Mouse (Mus musculus) layer of hippocampus, adult 9-10 months (tissue): ENCODE results near the gene Adcy9.

Experiments
- DNase-seq: peaks from one replicate; pipeline ENCODE4 v3.0.0; 2022; ENCODE audit warnings: low spot score

Adcy9 gene

GRCm38 (mm10) chr16:4420298-4421054 lies at the start of gene Adcy9:
Gene Adcy9 (minus strand): TSS chr16:4420498.
- DNase-seq = peak; percentile 59

GRCm38 (mm10) chr16:4469599-4470352 lies 49.5 kb upstream of the Adcy9 start:
- DNase-seq = no peak

- DNase-seq = no peak
These were observed 44.3 kb upstream of the Adcy9 start for GRCm38 (mm10) chr16:4464529-4465089.

GRCm38 (mm10) chr16:4457927-4458326 lies 37.6 kb upstream of the Adcy9 start:
- DNase-seq = no peak

- no peak for DNase-seq
These were observed 36.1 kb upstream of the Adcy9 start for GRCm38 (mm10) chr16:4456391-4456790.

GRCm38 (mm10) chr16:4455693-4456092 lies 35.4 kb upstream of the Adcy9 start:
- DNase-seq = no peak

GRCm38 (mm10) chr16:4454563-4454962 lies 34.3 kb upstream of the Adcy9 start:
- no peak for DNase-seq

GRCm38 (mm10) chr16:4449418-4449817 lies 29.1 kb upstream of the Adcy9 start:
- no peak for DNase-seq

- no peak for DNase-seq
These were observed 27.9 kb upstream of the Adcy9 start for GRCm38 (mm10) chr16:4448235-4448634.

- no peak for DNase-seq
These were observed 26.1 kb upstream of the Adcy9 start for GRCm38 (mm10) chr16:4446395-4446794.

GRCm38 (mm10) chr16:4444378-4444777 lies 24.1 kb upstream of the Adcy9 start:
- no peak for DNase-seq

GRCm38 (mm10) chr16:4439302-4440066 lies 19.2 kb upstream of the Adcy9 start:
- no peak for DNase-seq

GRCm38 (mm10) chr16:4436738-4437137 lies 16.4 kb upstream of the Adcy9 start:
- DNase-seq = no peak

- DNase-seq = no peak
These were observed 15.1 kb upstream of the Adcy9 start for GRCm38 (mm10) chr16:4435371-4435770.

GRCm38 (mm10) chr16:4431841-4432240 lies 11.5 kb upstream of the Adcy9 start:
- no peak for DNase-seq

GRCm38 (mm10) chr16:4431013-4431412 lies 10.7 kb upstream of the Adcy9 start:
- DNase-seq = no peak

GRCm38 (mm10) chr16:4430232-4430631 lies 9.9 kb upstream of the Adcy9 start:
- DNase-seq = no peak

- DNase-seq = no peak
These were observed 5.4 kb upstream of the Adcy9 start for GRCm38 (mm10) chr16:4425658-4426234.

GRCm38 (mm10) chr16:4423613-4424012 lies 3.3 kb upstream of the Adcy9 start:
- DNase-seq = no peak

GRCm38 (mm10) chr16:4422991-4423390 lies 2.7 kb upstream of the Adcy9 start:
- no peak for DNase-seq

- DNase-seq = no peak
These were observed 576 bp downstream of the Adcy9 start for GRCm38 (mm10) chr16:4419546-4420297.
